Mouse (Mus musculus) midbrain, embryonic 16.5 days (tissue): Measurements from ENCODE around the gene Mt4. TPM values are rescaled to one million over a fixed set of nuclear protein-coding genes. Genes with fewer than 3 reads are reported as not detected.

Experiments
- ATAC-seq: fragments of 200-750 bp; cut with Nextera tagmentation; 2 replicates; pipeline ENCODE4 v1.8.0; 2017; ENCODE audit warnings: moderate TSS enrichment
- H3K27ac ChIP-seq: fragments of 300-500 bp; sonication (generic); 2 replicates; pipeline ENCODE4 v1.5.1; 2014; ENCODE audit warnings: mild to moderate bottlenecking, low read length, mixed read lengths
- H3K27me3 ChIP-seq: fragments of 300-500 bp; sonication (generic); 2 replicates; pipeline ENCODE4 v1.6.1; 2014; ENCODE audit warnings: low read depth, low read length, mixed read lengths; ENCODE audit not compliant: control insufficient read depth, insufficient read depth
- H3K36me3 ChIP-seq: fragments of 300-500 bp; sonication (generic); 2 replicates; pipeline ENCODE4 v1.6.1; 2014; ENCODE audit warnings: mild to moderate bottlenecking, low read length, moderate library complexity, mixed read lengths; ENCODE audit not compliant: control insufficient read depth, insufficient read depth
- H3K4me1 ChIP-seq: fragments of 300-500 bp; sonication (generic); 2 replicates; pipeline ENCODE4 v1.6.1; 2014; ENCODE audit warnings: mild to moderate bottlenecking, low read length, mixed read lengths; ENCODE audit not compliant: control insufficient read depth, insufficient read depth
- H3K4me2 ChIP-seq: fragments of 300-500 bp; sonication (generic); 2 replicates; pipeline ENCODE4 v1.6.1; 2014; ENCODE audit warnings: mild to moderate bottlenecking, low read length, mixed read lengths
- H3K4me3 ChIP-seq: fragments of 300-500 bp; sonication (generic); 2 replicates; pipeline ENCODE4 v1.5.1; 2014; ENCODE audit warnings: low read depth, mild to moderate bottlenecking, low read length, moderate library complexity, mixed read lengths
- H3K9ac ChIP-seq: fragments of 300-500 bp; sonication (generic); 2 replicates; pipeline ENCODE4 v1.6.1; 2014; ENCODE audit warnings: low read depth, low read length, mixed read lengths
- H3K9me3 ChIP-seq: fragments of 300-500 bp; sonication (generic); replicated peaks from 2 replicates; pipeline ENCODE4 v1.6.1; 2014; ENCODE audit warnings: mild to moderate bottlenecking, low read length, mixed read lengths; ENCODE audit not compliant: control insufficient read depth, poor library complexity, severe bottlenecking
- WGBS: fragments of 180-500 bp; shearing (Covaris S2); extraction: QIAGEN DNeasy Blood & Tissue Kit; methylation state at CpG from one replicate; pipeline ENCODE4 v1.1.7; 2014; 5-methylcytosine and 5-hydroxymethylcytosine counted together
- polyA plus RNA-seq: library from polyadenylated mRNA; unstranded; fragments of >200 nt; fragmentation: Nextera tagmentation; extraction: Ambion mirVana; gene quantifications from 2 replicates; pipeline ENCODE4 v1.2.1, GENCODE M21; 2015

Gene Mt4
- polyA plus RNA-seq, 1 experiment from 2014 or later: not detected

DNA sequence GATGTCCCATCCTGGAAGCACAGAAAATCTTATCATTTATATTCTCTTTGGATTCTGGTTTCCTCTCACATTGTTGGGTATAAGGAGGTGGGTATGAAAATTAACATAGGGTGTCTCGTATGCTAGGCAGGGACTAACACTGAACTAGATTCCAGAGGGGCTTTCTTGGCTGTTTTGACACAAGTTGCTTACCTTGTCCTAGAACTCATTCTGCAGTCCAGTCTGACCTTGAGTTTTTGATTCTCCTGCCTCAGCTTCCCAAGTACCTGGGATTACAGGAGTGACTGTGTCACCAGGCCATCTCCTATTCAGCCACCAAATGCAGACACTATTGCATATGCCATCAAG, 43.5 kb downstream of the Mt4 start:
- H3K4me3 ChIP-seq: no peak overlapping the region
- no peak overlapping the region for H3K27ac ChIP-seq
- H3K4me1 ChIP-seq: peaks cover 22% of the 10 kb centered on the region
- no peak for ATAC-seq
- 89% methylated on average over 1 of the region's 1 CpGs for WGBS
- H3K36me3 ChIP-seq: no peaks in the 10 kb centered on the region
- H3K9ac ChIP-seq: no peak overlapping the region
- no peak overlapping the region for H3K4me2 ChIP-seq
- peaks cover 73% of the 10 kb centered on the region for H3K27me3 ChIP-seq
- no peaks in the 10 kb centered on the region for H3K9me3 ChIP-seq

DNA sequence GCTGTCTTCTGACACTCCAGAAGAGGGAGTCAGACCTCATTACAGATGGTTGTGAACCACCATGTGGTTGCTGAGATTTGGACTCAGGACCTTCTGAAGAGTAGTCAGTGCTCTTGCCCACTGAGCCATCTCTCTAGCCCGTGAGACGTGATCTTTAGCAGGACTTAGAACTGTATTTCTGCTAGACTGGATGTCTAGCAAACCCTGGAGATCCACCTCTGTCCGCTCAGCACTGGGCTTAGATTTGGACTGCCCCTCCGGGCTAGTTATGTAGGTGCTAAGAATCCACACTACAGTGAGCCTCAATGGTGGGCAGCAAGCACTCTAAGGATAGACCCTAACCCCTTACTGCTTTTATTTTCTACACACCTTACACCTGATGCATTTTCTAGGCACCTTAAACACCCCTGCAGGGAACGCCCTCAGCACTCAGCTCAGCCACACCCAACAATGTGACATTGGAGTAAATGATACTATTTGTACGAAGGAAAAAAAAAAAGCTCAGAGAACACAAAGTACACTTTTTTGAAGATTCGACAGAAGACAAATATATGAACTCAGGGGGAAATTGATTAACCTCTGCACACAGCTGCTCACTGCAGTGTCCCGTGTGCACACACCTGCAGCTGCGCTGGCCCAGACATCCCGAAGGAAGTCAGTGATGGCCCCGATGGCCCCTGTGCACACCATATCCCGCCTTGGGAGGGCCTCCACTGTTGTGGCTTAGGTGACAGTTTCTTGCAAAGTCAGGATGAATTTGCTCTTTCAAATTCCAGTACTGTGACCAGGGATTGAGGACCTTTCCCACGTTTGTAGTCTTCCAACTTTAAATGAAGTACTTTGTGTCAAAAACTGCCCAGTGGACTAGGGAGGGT, 45.3 kb downstream of the Mt4 start:
- ATAC-seq: no peak
- no peak overlapping the region; the same call in 1 of the 2 replicates for H3K4me3 ChIP-seq
- H3K27me3 ChIP-seq: peaks cover 81% of the 10 kb centered on the region
- H3K36me3 ChIP-seq: no peaks in the 10 kb centered on the region
- H3K4me1 ChIP-seq: peaks cover 24% of the 10 kb centered on the region
- H3K4me2 ChIP-seq: peak overlapping the region; percentile 47; the same call in 1 of the 2 replicates
- no peak overlapping the region for H3K9ac ChIP-seq
- no peak overlapping the region for H3K27ac ChIP-seq
- H3K9me3 ChIP-seq: no peaks in the 10 kb centered on the region
- 65% methylated on average over 13 of the region's 13 CpGs for WGBS

DNA sequence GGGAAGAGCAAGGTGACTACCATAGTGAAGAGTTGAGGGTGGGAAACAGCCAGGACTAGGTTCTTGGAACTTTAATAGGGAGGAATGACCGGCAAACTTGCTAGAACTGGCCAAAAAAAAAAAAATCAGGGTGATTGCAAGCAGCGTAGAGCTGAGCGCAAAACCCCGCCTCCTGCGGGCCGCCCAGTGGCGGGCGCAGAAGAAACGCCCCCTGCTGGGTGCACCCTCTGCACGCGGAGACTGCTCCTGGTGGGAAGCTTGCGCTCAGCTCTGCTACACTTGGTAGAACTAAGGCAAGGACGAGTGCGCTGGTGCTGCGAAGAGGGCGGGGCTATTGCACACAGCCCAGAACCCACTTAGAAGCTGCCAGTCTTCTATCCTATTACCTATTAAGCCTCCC, 46.1 kb downstream of the Mt4 start:
- no peaks in the 10 kb centered on the region for H3K9me3 ChIP-seq
- H3K9ac ChIP-seq: no peak overlapping the region
- no peak; the same call in 1 of the 2 replicates for ATAC-seq
- H3K4me3 ChIP-seq: peak overlapping the region; percentile 27
- no peak overlapping the region for H3K27ac ChIP-seq
- WGBS: under 1% methylated on average over 16 of the region's 16 CpGs
- H3K36me3 ChIP-seq: no peaks in the 10 kb centered on the region
- peaks cover 80% of the 10 kb centered on the region for H3K27me3 ChIP-seq
- H3K4me2 ChIP-seq: peak overlapping the region; percentile 47
- peaks cover 24% of the 10 kb centered on the region for H3K4me1 ChIP-seq

DNA sequence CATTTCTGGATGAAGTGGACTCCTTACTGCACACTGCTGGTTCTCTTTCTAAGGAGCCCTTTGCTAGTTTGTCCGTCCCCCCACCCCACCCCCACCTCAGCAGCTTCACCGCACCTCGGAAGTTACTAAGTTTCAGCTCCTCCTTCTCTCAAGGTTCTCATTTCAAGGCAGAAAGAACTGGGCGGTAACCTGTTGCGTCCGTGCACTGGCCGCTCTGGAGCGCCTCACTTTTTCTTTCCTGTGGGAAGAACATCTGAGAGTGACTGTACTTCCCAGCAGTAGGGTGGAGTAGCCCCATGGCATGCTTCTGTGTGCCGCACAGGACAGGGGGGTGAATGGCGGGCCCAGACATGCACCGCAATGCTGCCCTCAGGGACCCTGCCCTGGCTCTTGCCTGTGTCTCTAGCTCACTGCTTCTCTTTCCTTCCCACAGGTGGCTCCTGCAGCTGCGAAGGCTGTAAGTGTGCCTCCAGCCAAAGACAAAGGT, 47.4 kb downstream of the Mt4 start:
- Histone ChIP-seq H3K36me3 (no peaks in the 10 kb centered on the region), H3K9ac (no peak overlapping the region), H3K9me3 (no peaks in the 10 kb centered on the region), H3K4me2 (no peak overlapping the region), H3K27ac (no peak overlapping the region), H3K4me1 (peaks cover 16% of the 10 kb centered on the region), H3K4me3 (no peak overlapping the region), H3K27me3 (peaks cover 71% of the 10 kb centered on the region)
- 27% methylated on average over 12 of the region's 12 CpGs for WGBS
- no peak for ATAC-seq

DNA sequence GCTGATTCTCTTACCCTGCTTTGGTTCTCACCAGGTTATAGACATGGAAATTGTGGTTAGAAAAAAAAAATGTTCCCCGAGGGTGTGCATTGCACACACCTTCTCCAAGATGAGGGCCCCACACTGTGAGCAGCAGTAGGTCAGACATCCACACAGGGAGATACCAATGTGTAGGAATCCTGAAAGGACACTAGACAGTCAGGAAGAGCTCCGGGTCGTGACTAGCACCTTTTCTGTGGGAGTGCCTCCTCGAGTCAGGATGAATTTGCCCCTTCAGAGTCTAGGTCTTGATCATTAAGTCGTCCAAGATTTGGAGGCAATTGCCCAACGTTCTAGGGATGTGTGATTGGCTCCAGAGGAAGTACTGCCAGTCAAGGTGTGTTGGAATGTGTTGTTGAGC, 48.8 kb downstream of the Mt4 start:
- no peaks in the 10 kb centered on the region for H3K36me3 ChIP-seq
- H3K4me2 ChIP-seq: no peak overlapping the region
- H3K9ac ChIP-seq: no peak overlapping the region
- no peak overlapping the region for H3K4me3 ChIP-seq
- 75% methylated on average over 6 of the region's 6 CpGs for WGBS
- H3K4me1 ChIP-seq: peaks cover 9% of the 10 kb centered on the region
- no peaks in the 10 kb centered on the region for H3K9me3 ChIP-seq
- ATAC-seq: no peak
- H3K27ac ChIP-seq: no peak overlapping the region
- peaks cover 58% of the 10 kb centered on the region for H3K27me3 ChIP-seq

DNA sequence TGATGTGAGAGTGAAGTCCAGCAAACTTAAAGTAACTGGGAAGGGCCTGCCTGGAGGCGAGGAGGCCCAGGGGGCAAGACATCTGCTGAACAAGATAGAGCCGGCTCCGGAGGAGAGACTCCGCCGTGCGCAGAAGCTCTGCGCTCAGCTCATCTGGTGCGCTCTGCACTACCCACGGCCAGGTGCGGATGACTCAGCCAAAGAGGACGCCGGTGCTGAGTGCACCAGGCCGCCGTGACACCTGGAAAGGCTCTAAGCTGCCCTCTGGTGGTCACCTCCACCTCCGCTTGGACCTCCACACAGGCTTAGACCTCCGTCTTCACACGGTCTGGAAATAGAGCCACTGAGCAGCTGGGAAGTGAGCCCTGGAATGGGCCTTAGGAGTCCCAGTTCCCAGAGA, 49.5 kb downstream of the Mt4 start:
- H3K4me3 ChIP-seq: 0 out of 2 replicates have a peak overlapping the region, but pooled peaks have one; percentile 6
- peaks cover 58% of the 10 kb centered on the region for H3K27me3 ChIP-seq
- no peaks in the 10 kb centered on the region for H3K9me3 ChIP-seq
- peak; percentile 74 for ATAC-seq
- H3K9ac ChIP-seq: no peak overlapping the region
- WGBS: 3% methylated on average over 17 of the region's 17 CpGs
- peaks cover 9% of the 10 kb centered on the region for H3K4me1 ChIP-seq
- no peaks in the 10 kb centered on the region for H3K36me3 ChIP-seq
- H3K27ac ChIP-seq: no peak overlapping the region
- H3K4me2 ChIP-seq: peak overlapping the region; percentile 42

DNA sequence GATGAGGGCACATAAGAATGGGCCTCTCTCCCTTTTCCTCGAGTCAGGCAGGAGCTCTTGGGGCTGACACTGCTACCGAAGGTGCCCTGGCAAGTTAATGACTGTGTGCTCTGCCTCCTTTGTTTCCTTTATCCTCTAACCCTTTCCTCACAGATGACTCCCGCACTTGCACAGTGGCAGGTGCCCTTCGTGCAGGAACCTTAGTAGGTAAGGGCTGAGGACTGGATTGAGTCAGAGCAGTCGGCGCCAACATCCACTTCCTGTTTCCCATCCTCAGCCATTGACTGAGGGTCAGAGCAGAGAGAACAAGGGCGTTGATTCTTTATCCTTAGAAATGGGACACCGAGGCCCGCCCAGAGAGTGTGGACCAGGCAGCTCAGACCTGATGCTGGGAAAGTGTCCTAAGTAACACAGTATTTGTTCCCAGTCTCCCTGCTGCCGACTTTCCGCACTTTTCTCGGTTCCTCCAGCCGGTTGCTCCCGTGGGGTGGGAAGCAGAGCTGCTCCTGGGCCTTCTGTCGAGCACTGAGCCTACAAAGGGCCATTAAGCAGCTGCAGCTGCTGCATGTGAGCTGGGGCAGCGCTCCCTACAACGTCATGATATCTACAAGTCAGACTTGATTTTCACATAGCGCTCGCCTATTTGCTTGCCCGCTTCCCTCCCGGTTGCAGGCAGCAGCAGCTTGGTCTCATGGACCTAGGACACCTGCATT, 50.4 kb downstream of the Mt4 start:
- no peaks in the 10 kb centered on the region for H3K36me3 ChIP-seq
- H3K4me3 ChIP-seq: no peak overlapping the region
- H3K9ac ChIP-seq: peak overlapping the region; percentile 20; the same call in 1 of the 2 replicates
- H3K4me2 ChIP-seq: no peak overlapping the region
- no peaks in the 10 kb centered on the region for H3K9me3 ChIP-seq
- H3K4me1 ChIP-seq: peaks cover 9% of the 10 kb centered on the region
- 31% methylated on average over 21 of the region's 21 CpGs for WGBS
- peaks cover 49% of the 10 kb centered on the region for H3K27me3 ChIP-seq
- ATAC-seq: no peak
- no peak overlapping the region for H3K27ac ChIP-seq
